Mouse (Mus musculus) intestine, embryonic 14.5 days (tissue): ENCODE measurements around the gene Ugt2b37. TPM values are rescaled to one million over a fixed set of nuclear protein-coding genes. Genes with fewer than 3 reads are reported as not detected.
"Not testable (repeated sequence)": the region's sequence is repeated elsewhere in the genome, so short reads cannot be mapped to it uniquely, and the experiment has no call there.

Experiments used
- ATAC-seq: fragments of 200-750 bp; cut with Nextera tagmentation; replicated peaks from 2 replicates; pipeline ENCODE4 v1.8.0; 2017; ENCODE audit warnings: low read depth, moderate number of reproducible peaks, moderate TSS enrichment, moderate library complexity; ENCODE audit not compliant: low FRiP score, low TSS enrichment
- DNase-seq: peaks from one replicate; pipeline ENCODE4 v3.0.0-alpha.2; 2018; ENCODE audit warnings: low spot score
- H3K27ac ChIP-seq: fragments of 300-500 bp; sonication (generic); 2 replicates; pipeline ENCODE4 v1.5.1; 2014; ENCODE audit warnings: low read depth, mild to moderate bottlenecking, control low read depth
- H3K27me3 ChIP-seq: fragments of 300-500 bp; sonication (generic); replicated peaks from 2 replicates; pipeline ENCODE4 v1.6.1; 2014; ENCODE audit warnings: low read length, control low read depth; ENCODE audit not compliant: control insufficient read depth, insufficient read depth
- H3K36me3 ChIP-seq: fragments of 300-500 bp; sonication (generic); 2 replicates; pipeline ENCODE4 v1.6.1; 2014; ENCODE audit warnings: low read length, control low read depth; ENCODE audit not compliant: control insufficient read depth, insufficient read depth
- H3K4me1 ChIP-seq: fragments of 300-500 bp; sonication (generic); replicated peaks from 2 replicates; pipeline ENCODE4 v1.6.1; 2014; ENCODE audit warnings: low read length, control low read depth, mixed read lengths; ENCODE audit not compliant: control insufficient read depth, insufficient read depth
- H3K4me2 ChIP-seq: fragments of 300-500 bp; sonication (generic); 2 replicates; pipeline ENCODE4 v1.6.1; 2014; ENCODE audit warnings: low read length
- H3K4me3 ChIP-seq: fragments of 300-500 bp; sonication (generic); 2 replicates; pipeline ENCODE4 v1.5.1; 2014; ENCODE audit warnings: low read depth, low read length, control low read depth, mixed read lengths
- H3K9ac ChIP-seq: fragments of 300-500 bp; sonication (generic); 2 replicates; pipeline ENCODE4 v1.6.1; 2014; ENCODE audit warnings: mild to moderate bottlenecking, low read length
- H3K9me3 ChIP-seq: fragments of 300-500 bp; sonication (generic); 2 replicates; pipeline ENCODE4 v1.6.1; 2016; ENCODE audit warnings: low read length, control low read depth; ENCODE audit not compliant: control insufficient read depth
- WGBS: fragments of 180-500 bp; shearing (Covaris S2); extraction: QIAGEN DNeasy Blood & Tissue Kit; methylation state at CpG from one replicate; pipeline ENCODE4 v1.1.7; 2014; 5-methylcytosine and 5-hydroxymethylcytosine counted together
- polyA plus RNA-seq: library from polyadenylated mRNA; unstranded; fragments of >200 nt; fragmentation: Nextera tagmentation; extraction: Ambion mirVana; gene quantifications from 2 replicates; pipeline ENCODE4 v1.2.1, GENCODE M21; 2014

Gene Ugt2b37
- not detected in 2 replicates for polyA plus RNA-seq

GRCm38 (mm10) chr5:87254676-87255075, at the start of gene Ugt2b37:
Ugt2b37 (minus strand) TSS chr5:87254804.
- not testable (repeated sequence) for H3K9ac ChIP-seq, H3K27ac ChIP-seq, ATAC-seq, H3K27me3 ChIP-seq, DNase-seq, H3K4me2 ChIP-seq, H3K36me3 ChIP-seq, H3K9me3 ChIP-seq, H3K4me3 ChIP-seq, H3K4me1 ChIP-seq
- 81% methylated on average over 3 of the region's 3 CpGs for WGBS

DNA sequence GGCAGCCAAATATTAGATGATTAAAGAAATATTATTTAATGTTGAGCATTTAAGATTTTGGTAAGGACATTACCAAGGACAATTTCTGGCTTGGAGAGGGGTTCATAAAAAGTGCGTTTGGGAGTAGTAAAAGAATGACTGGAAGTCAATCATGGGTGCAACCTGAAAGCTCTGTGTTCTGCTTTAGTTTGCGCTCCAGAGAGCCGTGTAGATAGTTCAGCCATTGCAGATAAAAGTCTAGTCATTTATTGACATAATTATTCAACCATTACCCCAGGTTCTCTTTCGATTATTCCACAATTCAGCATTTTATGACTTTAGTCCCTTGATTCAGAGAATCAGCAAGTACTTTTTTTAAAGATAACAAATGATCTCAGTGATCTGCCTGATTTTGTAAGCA, 31.6 kb upstream of the Ugt2b37 start:
- not testable (repeated sequence) for H3K9me3 ChIP-seq, H3K27me3 ChIP-seq, H3K4me2 ChIP-seq, H3K9ac ChIP-seq, H3K27ac ChIP-seq, H3K4me1 ChIP-seq, H3K4me3 ChIP-seq, ATAC-seq, H3K36me3 ChIP-seq, DNase-seq
- 70% methylated on average over 4 of the region's 4 CpGs for WGBS

DNA sequence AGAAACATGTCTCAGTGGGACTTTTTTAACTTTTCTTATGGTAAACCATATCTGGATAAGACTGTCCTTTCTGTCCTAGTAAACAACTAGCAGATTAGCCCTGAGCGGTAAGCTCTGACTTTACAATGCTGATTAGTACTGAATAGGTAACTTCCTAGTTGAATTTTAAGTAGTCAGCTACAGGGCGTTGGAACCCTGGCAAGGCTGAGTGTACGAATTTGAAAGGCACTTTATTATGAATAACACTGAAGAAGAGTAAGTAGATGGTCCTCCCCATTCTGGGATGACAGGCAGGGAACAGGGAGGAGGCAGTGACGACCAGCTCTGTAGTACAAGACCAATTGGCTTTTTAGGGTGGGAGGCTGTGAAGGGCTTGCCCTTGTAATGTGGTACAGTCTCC, 21.4 kb upstream of the Ugt2b37 start:
- not testable (repeated sequence) for ATAC-seq, H3K36me3 ChIP-seq, H3K9ac ChIP-seq, H3K4me2 ChIP-seq, H3K27ac ChIP-seq, H3K27me3 ChIP-seq, H3K9me3 ChIP-seq, H3K4me3 ChIP-seq, H3K4me1 ChIP-seq, DNase-seq
- WGBS, result 88% methylated on average over 4 of the region's 4 CpGs

DNA sequence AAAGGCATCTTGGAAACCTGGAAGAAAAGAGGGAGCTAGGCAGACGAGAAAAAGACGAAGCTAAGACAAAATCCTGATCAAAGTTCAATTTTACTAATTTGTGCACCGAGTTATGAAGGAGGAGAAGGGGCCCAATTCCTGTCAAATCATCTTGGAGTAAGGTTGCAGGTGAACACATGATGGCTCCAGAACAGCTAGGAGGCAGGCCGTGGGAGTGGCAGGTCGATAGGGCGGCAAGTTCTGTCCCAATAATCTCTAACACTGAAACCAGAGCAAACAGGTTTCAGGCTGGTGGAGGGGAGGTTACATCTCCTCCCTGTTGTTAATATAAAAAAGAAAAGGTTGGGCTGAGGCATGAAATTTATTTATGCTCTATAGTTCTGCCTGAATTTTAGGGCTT, 21.0 kb upstream of the Ugt2b37 start:
- no peak overlapping the region for H3K4me3 ChIP-seq
- ATAC-seq (no peak), DNase-seq (no peak)
- H3K36me3 ChIP-seq, result no peaks in the 10 kb centered on the region
- 85% methylated on average over 6 of the region's 6 CpGs for WGBS
- H3K4me1 ChIP-seq, result no peaks in the 10 kb centered on the region
- no peaks in the 10 kb centered on the region for H3K9me3 ChIP-seq
- H3K4me2 ChIP-seq, result no peak overlapping the region
- no peak overlapping the region for H3K9ac ChIP-seq
- no peaks in the 10 kb centered on the region for H3K27me3 ChIP-seq
- no peak overlapping the region for H3K27ac ChIP-seq

DNA sequence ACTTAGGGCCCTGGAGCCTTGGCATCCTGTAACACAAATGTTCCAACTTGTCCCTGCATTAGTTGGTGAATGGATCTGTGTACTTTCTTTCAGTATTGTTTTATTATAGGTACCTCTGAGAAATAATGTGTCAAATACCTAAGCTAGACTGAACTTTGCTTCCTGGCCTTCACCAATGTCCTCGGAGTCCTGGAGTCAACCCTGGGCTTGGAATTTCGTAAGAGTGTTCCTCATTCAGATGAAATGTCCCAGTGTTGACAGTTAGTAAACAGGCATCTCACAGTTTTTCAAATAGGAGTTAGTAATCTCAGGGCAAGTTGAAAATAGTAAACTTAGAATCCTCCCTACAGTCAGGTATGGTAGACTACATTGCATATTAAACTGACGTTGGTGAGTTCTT, 1.2 kb upstream of the Ugt2b37 start:
- WGBS, result 89% methylated on average over 3 of the region's 3 CpGs
- no peak for DNase-seq
- Histone ChIP-seq H3K4me3 (no peak overlapping the region), H3K27ac (no peak overlapping the region), H3K4me1 (no peaks in the 10 kb centered on the region), H3K9me3 (no peaks in the 10 kb centered on the region), H3K27me3 (no peaks in the 10 kb centered on the region), H3K4me2 (no peak overlapping the region), H3K36me3 (no peaks in the 10 kb centered on the region), H3K9ac (no peak overlapping the region)
- no peak for ATAC-seq

- DNase-seq, H3K9ac ChIP-seq, H3K36me3 ChIP-seq, H3K27me3 ChIP-seq, H3K9me3 ChIP-seq, ATAC-seq, H3K4me3 ChIP-seq, H3K4me2 ChIP-seq, H3K4me1 ChIP-seq, H3K27ac ChIP-seq: not testable (repeated sequence)
Measured at GRCm38 (mm10) chr5:87242140-87242539, 12.5 kb downstream of the Ugt2b37 start.

DNA sequence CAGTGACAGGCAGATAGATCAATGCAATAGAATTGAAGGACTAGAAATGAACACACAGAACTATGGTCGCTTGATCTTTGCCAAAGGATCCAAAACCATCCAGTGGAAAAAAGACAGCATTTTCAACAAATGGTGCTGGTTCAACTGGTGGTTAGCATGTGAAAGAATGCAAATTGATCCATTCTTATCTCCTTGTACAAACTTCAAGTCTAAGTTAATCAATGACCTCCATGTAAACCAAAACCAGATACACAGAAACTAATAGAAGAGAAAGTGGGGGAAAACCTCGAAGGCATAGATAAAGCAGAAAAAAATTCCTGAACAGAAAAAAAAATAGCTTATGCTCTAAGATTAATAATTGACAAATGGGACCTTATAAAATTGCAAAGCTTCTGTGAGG, 58.2 kb downstream of the Ugt2b37 start:
- 54% methylated on average over 2 of the region's 2 CpGs for WGBS
- H3K9me3 ChIP-seq, H3K27ac ChIP-seq, H3K9ac ChIP-seq, H3K36me3 ChIP-seq, ATAC-seq, H3K4me3 ChIP-seq, H3K4me1 ChIP-seq, DNase-seq, H3K4me2 ChIP-seq, H3K27me3 ChIP-seq: not testable (repeated sequence)

Other genes starting within 250 kb of the Ugt2b37 start
- gene Ugt2b36, start 162.2 kb downstream of the Ugt2b37 start, polyA plus RNA-seq, result 5.2 and 8.2 TPM in 2 replicates
- gene Ugt2b5, start 114.5 kb downstream of the Ugt2b37 start, polyA plus RNA-seq, result 7.8 and 9.5 TPM in 2 replicates
- gene Ugt2a3, start 82.4 kb upstream of the Ugt2b37 start, polyA plus RNA-seq, result 0.60 and 1.1 TPM in 2 replicates
- gene Ugt2b38, start 169.4 kb upstream of the Ugt2b37 start, polyA plus RNA-seq, result not detected in 2 replicates
- not detected in 2 replicates for gene Ugt2a2, start 227.5 kb upstream of the Ugt2b37 start, polyA plus RNA-seq
- gene Gm43638, start 232.0 kb upstream of the Ugt2b37 start, polyA plus RNA-seq, result not detected in 2 replicates
- not detected in 2 replicates for gene Ugt2a1, start 236.1 kb upstream of the Ugt2b37 start, polyA plus RNA-seq